Mouse (Mus musculus) C2C12 (cell line): ENCODE results near the gene Kcnh1.

Experiments
- CEBPB ChIP-seq: IDR thresholded peaks from one replicate; pipeline ENCODE4 v1.6.1; 2011; ENCODE audit warnings: low read depth, mild to moderate bottlenecking, control low read depth, moderate library complexity
- CTCF ChIP-seq: IDR thresholded peaks from one replicate; pipeline ENCODE4 v1.5.1; 2011; ENCODE audit not compliant: control insufficient read depth, insufficient read depth, insufficient read length
- MAX ChIP-seq: IDR thresholded peaks from one replicate; pipeline ENCODE4 v1.6.1; 2011; ENCODE audit warnings: mild to moderate bottlenecking, control low read depth
- MYOG ChIP-seq: IDR thresholded peaks from one replicate; pipeline ENCODE4 v1.6.1; 2011; ENCODE audit not compliant: control insufficient read depth, insufficient read length; ENCODE audit errors: extremely low read depth
- USF1 ChIP-seq: IDR thresholded peaks from one replicate; pipeline ENCODE4 v1.6.1; 2011; ENCODE audit warnings: low read depth, mild to moderate bottlenecking, control low read depth, moderate library complexity

- no peak for TF ChIP-seq CTCF
- TF ChIP-seq USF1, result no peak
- no peak for TF ChIP-seq CEBPB
- TF ChIP-seq MAX, result no peak
- TF ChIP-seq MYOG, result no peak
Measured at GRCm38 (mm10) chr1:192532212-192532611, 341.6 kb downstream of the Kcnh1 start.
